Mouse (Mus musculus) cortical plate, adult 2 months (tissue): ENCODE measurements at regions not wholly inside any gene's neighbourhood (a gene's known extent, or its start where the extent isn't known, plus 50 kb on each side); places are given as distances from the start of the nearest gene placed in this dataset.

Experiments used
- H3K27ac ChIP-seq: fragments of 200-500 bp; 2 replicates; pipeline ENCODE4 v1.5.1; 2012; ENCODE audit warnings: low read length, control low read depth, inconsistent platforms; ENCODE audit not compliant: insufficient read depth
- H3K4me1 ChIP-seq: fragments of 200-500 bp; 2 replicates; pipeline ENCODE4 v1.6.1; 2011; ENCODE audit warnings: low read length; ENCODE audit not compliant: control insufficient read depth, insufficient read depth
- H3K4me3 ChIP-seq: fragments of 200-500 bp; 2 replicates; pipeline ENCODE4 v1.5.1; 2011; ENCODE audit warnings: mild to moderate bottlenecking, low read length, control low read depth; ENCODE audit not compliant: insufficient read depth
- CTCF ChIP-seq: fragments of 200-500 bp; IDR thresholded peaks from 2 replicates; pipeline ENCODE4 v1.5.1; 2011; ENCODE audit warnings: mild to moderate bottlenecking, control low read depth, low read length; ENCODE audit not compliant: insufficient read depth; ENCODE audit errors: extremely low read depth
- POLR2A ChIP-seq: fragments of 200-500 bp; IDR thresholded peaks from 2 replicates; pipeline ENCODE4 v1.6.1; 2011; ENCODE audit warnings: mild to moderate bottlenecking, low read length, control low read depth; ENCODE audit not compliant: insufficient read depth; ENCODE audit errors: extremely low read depth

DNA sequence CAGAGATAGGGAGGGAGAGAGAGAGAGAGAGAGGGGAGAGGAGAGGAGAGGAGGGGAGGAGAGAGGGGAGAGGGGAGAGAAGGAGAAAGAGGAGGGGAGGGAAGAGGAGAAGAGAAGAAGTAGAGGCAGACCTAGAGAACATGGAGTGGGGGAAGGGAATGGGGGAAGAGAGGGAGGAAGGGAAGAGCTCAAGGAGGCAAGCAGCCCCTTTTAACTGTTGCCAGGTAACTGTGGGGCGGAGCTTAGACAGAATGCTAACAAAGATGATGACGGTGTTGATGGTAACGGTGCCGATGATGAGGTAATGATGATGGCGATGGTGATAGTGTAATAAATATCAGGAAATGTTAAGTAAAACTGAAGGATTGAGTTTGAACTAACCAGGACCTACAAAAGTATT, 90.7 kb downstream of the Barhl2 start:
- TF ChIP-seq CTCF = no peak
- no peak for TF ChIP-seq POLR2A
- Histone ChIP-seq H3K4me1 (no peaks in the 10 kb centered on the region), H3K4me3 (no peak overlapping the region), H3K27ac (no peak overlapping the region)

DNA sequence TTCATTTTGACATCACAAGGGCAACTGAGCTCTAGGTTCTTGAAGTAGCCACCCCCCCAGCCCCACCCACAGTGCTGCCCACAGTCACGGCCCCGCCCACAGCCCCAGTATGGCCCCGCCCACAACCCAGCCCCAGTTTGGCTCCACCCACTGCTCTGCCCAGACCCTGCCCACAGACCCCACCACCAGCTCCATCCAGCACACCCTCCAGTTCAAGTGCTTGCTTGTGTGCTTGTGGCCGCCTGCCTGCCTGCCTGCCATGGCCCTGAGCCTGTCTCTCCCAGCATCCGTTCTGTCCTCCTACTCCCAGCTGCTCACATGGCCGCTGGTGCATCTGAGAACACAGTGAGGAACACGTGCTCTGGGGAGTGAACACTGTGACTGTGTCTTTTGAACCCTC, 92.0 kb downstream of the Barhl2 start:
- Histone ChIP-seq H3K27ac (no peak overlapping the region), H3K4me3 (no peak overlapping the region), H3K4me1 (no peaks in the 10 kb centered on the region)
- TF ChIP-seq CTCF (no peak), POLR2A (no peak)

DNA sequence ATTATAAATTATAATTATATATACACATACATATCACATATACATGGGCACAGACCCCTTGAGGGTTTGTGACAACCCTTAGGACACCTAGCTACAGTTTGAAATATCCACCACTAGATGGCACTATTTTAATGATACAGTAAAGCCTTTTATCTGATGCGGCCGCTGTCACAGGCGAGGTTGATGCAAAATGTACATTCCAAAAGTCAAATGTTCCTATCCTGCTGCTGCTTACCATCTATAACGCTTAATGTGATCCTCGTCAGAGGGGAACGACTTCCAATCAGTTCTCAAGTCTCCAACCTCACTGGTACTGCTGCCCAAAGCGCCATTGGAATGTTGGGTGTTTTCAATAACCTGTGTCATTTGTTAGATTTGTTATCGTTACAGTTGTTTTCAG, 92.9 kb downstream of the Barhl2 start:
- TF ChIP-seq POLR2A (no peak), CTCF (peak; percentile 13; the same call in 1 of the 2 replicates)
- Histone ChIP-seq H3K27ac (no peak overlapping the region), H3K4me1 (no peaks in the 10 kb centered on the region), H3K4me3 (no peak overlapping the region)

DNA sequence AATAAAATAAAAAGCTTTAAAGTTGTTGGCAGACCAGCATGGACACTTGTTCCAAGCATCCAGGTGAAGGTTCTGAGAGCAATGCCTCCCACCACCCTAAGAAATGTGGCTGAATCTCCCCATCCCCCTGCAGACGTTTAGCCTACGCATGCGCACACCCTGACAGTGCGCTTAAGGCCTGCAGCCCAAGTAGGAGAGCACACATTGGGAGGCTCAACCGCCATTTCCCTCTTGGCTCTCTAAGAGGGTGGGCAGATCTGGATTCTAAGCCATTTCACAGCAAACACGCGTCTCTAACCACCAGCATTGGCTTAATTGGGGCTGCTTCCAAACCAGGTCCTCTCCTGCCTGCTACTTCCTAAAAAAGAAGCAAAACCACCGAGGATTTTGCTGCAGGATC, 106.6 kb downstream of the Barhl2 start:
- no peak overlapping the region for H3K27ac ChIP-seq
- TF ChIP-seq POLR2A (no peak), CTCF (no peak)
- H3K4me1 ChIP-seq = no peaks in the 10 kb centered on the region
- H3K4me3 ChIP-seq = no peak overlapping the region

DNA sequence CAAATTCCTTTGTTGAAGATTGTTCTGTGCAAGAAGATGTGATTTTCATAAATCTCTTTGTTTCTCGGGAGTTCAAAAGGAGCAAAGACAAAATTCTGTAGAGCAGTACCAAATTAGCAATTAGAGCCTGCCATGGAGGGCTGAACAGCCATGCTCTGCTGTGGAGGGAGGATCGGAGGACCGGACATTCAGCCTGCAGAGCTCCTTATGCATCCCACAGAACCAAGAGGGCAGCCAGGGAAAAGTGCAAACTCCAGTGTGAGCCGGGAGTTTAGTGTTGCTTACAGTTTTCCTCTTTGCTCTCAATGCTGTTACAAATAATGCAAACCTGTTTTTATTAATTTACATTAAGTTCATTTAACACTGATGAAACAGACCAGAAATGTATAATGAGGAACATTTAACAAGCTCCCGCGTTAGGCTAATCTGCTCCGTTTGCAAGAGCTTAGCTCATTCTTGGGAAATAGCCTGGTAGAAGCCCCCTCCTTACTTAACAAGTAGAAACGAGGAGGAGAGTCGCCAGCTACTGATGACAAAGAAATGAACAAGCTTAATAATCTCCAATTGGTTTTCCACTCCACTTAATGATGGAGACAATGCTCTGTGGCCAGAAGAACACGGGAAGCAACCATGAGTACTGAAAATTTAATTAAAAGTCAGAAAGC, 108.0 kb downstream of the Barhl2 start:
- TF ChIP-seq CTCF (no peak), POLR2A (no peak)
- H3K4me3 ChIP-seq = no peak overlapping the region
- H3K4me1 ChIP-seq = no peaks in the 10 kb centered on the region
- no peak overlapping the region for H3K27ac ChIP-seq

DNA sequence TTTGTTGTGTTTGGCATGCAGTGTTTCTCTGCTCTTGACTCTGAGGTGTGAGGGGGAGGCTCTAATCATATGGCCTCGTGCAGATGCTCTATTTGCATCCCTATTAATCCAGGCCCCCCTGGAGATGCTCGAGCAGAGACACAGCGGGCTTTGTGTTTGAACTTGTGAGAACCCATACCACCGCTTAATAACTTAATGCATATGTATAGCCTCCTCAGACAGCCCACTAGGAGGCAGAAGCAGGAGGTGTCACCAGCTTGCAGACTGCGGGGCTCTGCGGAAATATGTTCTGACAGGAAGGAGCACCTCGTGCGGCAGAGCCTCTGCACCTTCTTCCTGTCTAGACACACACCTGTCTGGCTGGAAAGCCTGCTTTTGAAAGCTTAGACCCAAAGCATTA, 113.7 kb downstream of the Barhl2 start:
- Histone ChIP-seq H3K4me1 (no peaks in the 10 kb centered on the region), H3K4me3 (no peak overlapping the region), H3K27ac (no peak overlapping the region)
- TF ChIP-seq POLR2A = no peak
- TF ChIP-seq CTCF = no peak

DNA sequence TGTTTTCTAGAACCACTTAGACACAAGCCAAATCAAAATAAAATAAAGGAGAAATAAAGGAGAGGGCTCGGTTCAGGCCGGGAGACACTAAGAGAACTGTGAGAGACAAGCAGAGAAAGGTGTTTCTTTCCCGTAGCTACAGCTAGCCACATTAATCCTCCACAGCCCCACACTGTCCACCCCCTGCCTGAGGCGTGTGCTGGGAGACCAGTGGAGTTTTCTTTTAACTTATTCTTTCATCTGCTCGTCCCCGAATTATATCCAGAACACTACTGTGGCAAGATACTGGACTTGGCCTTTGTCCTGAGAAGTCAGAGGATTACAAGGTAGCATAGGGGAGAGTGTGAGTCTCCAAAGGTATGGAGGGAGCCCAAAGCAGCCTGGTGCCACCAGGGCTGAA, 114.4 kb downstream of the Barhl2 start:
- H3K4me1 ChIP-seq = no peaks in the 10 kb centered on the region
- H3K4me3 ChIP-seq = no peak overlapping the region
- H3K27ac ChIP-seq = no peak overlapping the region
- TF ChIP-seq CTCF (no peak), POLR2A (no peak)

DNA sequence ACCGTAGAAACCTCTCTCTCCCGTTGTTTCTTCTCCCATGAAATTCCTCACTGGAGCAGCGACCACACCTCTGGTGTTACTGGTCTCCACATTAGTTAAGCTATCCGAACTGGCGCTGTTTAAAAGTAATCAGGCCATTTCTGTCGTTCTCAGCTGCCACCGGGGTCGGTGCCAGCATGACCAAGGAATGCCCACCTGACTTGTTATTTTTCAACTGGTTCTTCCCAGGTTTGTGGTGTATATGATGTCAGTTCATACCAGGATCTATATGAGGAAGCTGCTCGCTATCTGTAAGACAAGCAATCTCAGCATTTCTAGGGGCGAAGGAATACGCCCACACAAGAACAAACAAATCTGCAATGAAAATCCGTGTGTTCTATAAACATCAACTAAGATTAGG, 116.6 kb downstream of the Barhl2 start:
- H3K27ac ChIP-seq = no peak overlapping the region
- TF ChIP-seq CTCF (no peak), POLR2A (no peak)

DNA sequence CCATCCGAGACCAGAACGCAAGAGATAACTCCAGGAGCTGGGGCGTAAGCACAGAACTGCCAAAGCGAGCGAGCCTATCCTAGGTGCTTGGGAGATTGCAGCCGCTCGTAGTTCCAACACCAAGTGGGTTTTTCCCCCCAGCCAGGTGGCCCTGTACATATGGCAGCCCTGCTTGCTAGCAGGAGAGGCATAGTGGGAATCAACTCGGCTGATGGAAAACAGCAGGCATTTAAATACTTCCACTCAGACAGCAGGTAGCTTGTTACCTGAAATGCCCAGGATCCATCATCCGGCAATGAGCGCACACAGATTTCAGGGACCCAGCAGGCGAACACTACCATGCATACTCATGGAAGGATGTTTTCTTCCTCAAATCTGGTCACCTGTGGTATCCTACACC, 122.3 kb downstream of the Barhl2 start:
- TF ChIP-seq CTCF (no peak), POLR2A (no peak)
- Histone ChIP-seq H3K27ac (no peak overlapping the region), H3K4me1 (no peaks in the 10 kb centered on the region), H3K4me3 (no peak overlapping the region)

More for the DNA sequence above, 116.6 kb downstream of the Barhl2 start:
- Histone ChIP-seq H3K4me1 (no peaks in the 10 kb centered on the region), H3K4me3 (no peak overlapping the region)

DNA sequence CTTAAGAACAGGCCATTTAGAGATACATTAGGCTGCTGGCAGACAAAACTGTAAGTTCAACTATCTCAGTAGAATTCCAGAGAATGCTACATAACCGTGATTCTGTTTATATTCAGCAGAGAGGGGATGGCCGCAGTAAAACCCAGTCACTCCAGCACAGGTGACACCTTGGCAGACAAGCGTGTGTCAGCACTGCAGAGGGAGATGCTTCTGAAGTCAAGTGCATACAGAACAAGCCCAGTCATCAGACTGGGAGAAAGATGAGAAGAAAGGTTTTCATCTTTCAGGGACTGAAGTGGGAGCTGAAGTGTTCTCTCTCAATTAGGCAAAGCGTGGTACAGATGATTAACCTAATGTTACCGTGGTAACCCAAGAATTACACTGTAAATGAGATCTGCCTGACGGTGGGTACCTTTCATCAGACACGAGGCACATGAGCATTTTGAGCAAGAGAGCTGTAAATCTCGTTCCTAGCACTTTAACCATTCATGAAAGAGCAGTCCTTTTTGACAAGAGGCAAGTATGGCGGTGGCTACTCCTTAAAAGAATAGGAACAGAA, 130.3 kb downstream of the Barhl2 start:
- Histone ChIP-seq H3K4me3 (no peak overlapping the region), H3K27ac (no peak overlapping the region), H3K4me1 (no peaks in the 10 kb centered on the region)
- TF ChIP-seq POLR2A = no peak
- TF ChIP-seq CTCF = no peak
